Comparison of ENCODE assay signal across 8 mouse cellular contexts in the genomic region with DNA sequence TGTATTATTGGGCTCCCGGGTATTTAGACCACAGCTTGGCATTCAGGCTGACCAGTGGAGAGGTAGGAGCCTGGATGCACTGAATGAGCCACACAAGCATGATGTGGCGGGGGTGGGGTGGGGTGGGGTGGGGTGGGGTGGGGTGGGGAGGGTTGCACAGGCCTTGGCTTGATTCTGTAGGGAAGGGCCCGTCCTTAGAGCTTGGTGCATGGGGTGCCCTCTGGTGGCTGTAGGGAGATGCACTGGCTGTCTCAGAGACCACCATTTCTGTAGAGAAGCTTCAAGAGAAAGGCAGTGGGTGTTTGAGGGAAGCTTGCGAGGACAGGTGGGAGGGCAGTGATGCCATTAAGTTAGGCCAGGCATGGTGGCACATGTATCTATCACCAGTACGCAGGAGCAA. TPM values are rescaled to one million over a fixed set of nuclear protein-coding genes. Genes with fewer than 3 reads are reported as not detected.
DNase-seq lines count a peak whose midpoint lies in the region; ATAC-seq and TF ChIP-seq lines count a peak whose summit lies in the region.

No protein-coding gene starts in this region.

- H3K36me3 ChIP-seq in heart, embryonic 11.5 days (ENCODE audit: control insufficient read depth, insufficient read depth, low read length), result no peaks in the 10 kb centered on the region
- H3K36me3 ChIP-seq in kidney, postnatal 0 days (ENCODE audit: insufficient read depth, low read length), result no peaks in the 10 kb centered on the region
- H3K36me3 ChIP-seq in liver, postnatal 0 days (replicated peaks; ENCODE audit: insufficient read depth, low read length), result no peaks in the 10 kb centered on the region

- WGBS in heart, embryonic 11.5 days (ENCODE audit: insufficient replicate concordance), result 39% methylated on average over 5 of the region's 5 CpGs
- 39% methylated on average over 5 of the region's 5 CpGs for WGBS in kidney, postnatal 0 days
- 37% methylated on average over 5 of the region's 5 CpGs for WGBS in liver, postnatal 0 days (ENCODE audit: insufficient replicate concordance)

- no peak overlapping the region for H3K4me2 ChIP-seq in heart, embryonic 11.5 days
- no peak overlapping the region for H3K4me2 ChIP-seq in kidney, postnatal 0 days (ENCODE audit: low read length)
- H3K4me2 ChIP-seq in liver, postnatal 0 days (ENCODE audit: low read depth, low read length), result no peak overlapping the region

- ATAC-seq in heart, embryonic 11.5 days (replicated peaks; ENCODE audit: insufficient number of reproducible peaks, low FRiP score, low TSS enrichment), result 0 out of 2 replicates have a peak, but pooled peaks have one; percentile 24
- peak; percentile 18 for ATAC-seq in kidney, postnatal 0 days (replicated peaks; ENCODE audit: low FRiP score, low read depth)
- ATAC-seq in liver, postnatal 0 days, result peak; percentile 54

- DNase-seq in 416B (ENCODE audit: low read depth) (peak; percentile 78), ES-CJ7 (ENCODE audit: low read depth, low spot score) (peak; percentile 72)
- peak; percentile 64 to 69 for DNase-seq in cerebellum, postnatal 36 days
- DNase-seq in kidney, postnatal 0 days (ENCODE audit: low spot score), result peak; percentile 88
- peak; percentile 52 for DNase-seq in liver, postnatal 0 days
- DNase-seq in retina, postnatal 1 day, result peak; percentile 77
- peak; percentile 61 for DNase-seq in yolk sac, embryonic 10.5 days (ENCODE audit: low spot score)

- no peak overlapping the region for H3K9ac ChIP-seq in heart, embryonic 11.5 days (ENCODE audit: low read depth, low read length)
- no peak overlapping the region for H3K9ac ChIP-seq in kidney, postnatal 0 days (ENCODE audit: low read depth, low read length)
- H3K9ac ChIP-seq in liver, postnatal 0 days (replicated peaks), result no peak overlapping the region

- H3K4me3 ChIP-seq in heart, embryonic 11.5 days (ENCODE audit: low read depth, low read length), result no peak overlapping the region
- no peak overlapping the region for H3K4me3 ChIP-seq in kidney, postnatal 0 days (replicated peaks; ENCODE audit: low read depth, low read length)
- H3K4me3 ChIP-seq in liver, postnatal 0 days (ENCODE audit: low read depth, low read length), result no peak overlapping the region

- TF ChIP-seq EP300 in liver, postnatal 0 days (IDR thresholded peaks at IDR 0.05; ENCODE audit: low read depth), result no peak

- no peak overlapping the region for H3K27ac ChIP-seq in heart, embryonic 11.5 days (ENCODE audit: low read depth, low read length)
- no peak overlapping the region for H3K27ac ChIP-seq in kidney, postnatal 0 days
- 0 out of 2 replicates have a peak overlapping the region, but pooled peaks have one; percentile 44 for H3K27ac ChIP-seq in liver, postnatal 0 days (ENCODE audit: low read depth)

- no peaks in the 10 kb centered on the region for H3K27me3 ChIP-seq in heart, embryonic 11.5 days (ENCODE audit: control insufficient read depth, insufficient read depth, low read length)
- H3K27me3 ChIP-seq in kidney, postnatal 0 days (ENCODE audit: insufficient read depth, low read length), result no peaks in the 10 kb centered on the region
- H3K27me3 ChIP-seq in liver, postnatal 0 days (ENCODE audit: insufficient read depth, low read length), result no peaks in the 10 kb centered on the region

- no peaks in the 10 kb centered on the region for H3K9me3 ChIP-seq in heart, embryonic 11.5 days (replicated peaks; ENCODE audit: control insufficient read depth, low read length)
- H3K9me3 ChIP-seq in kidney, postnatal 0 days (replicated peaks; ENCODE audit: low read length), result no peaks in the 10 kb centered on the region
- no peaks in the 10 kb centered on the region for H3K9me3 ChIP-seq in liver, postnatal 0 days (ENCODE audit: low read length)

- peaks cover 7% of the 10 kb centered on the region; the same call in 1 of the 2 replicates for H3K4me1 ChIP-seq in heart, embryonic 11.5 days (ENCODE audit: control insufficient read depth, insufficient read depth, low read length)
- H3K4me1 ChIP-seq in kidney, postnatal 0 days (replicated peaks; ENCODE audit: insufficient read depth, low read length), result peaks cover 3% of the 10 kb centered on the region; the same call in 1 of the 2 replicates
- peaks cover 6% of the 10 kb centered on the region; the same call in 1 of the 2 replicates for H3K4me1 ChIP-seq in liver, postnatal 0 days (ENCODE audit: insufficient read depth)

- peak; percentile 74 for TF ChIP-seq CTCF in kidney, postnatal 0 days (IDR thresholded peaks at IDR 0.05; ENCODE audit: low read depth)
- peak; percentile 75 for TF ChIP-seq CTCF in liver, postnatal 0 days (IDR thresholded peaks at IDR 0.05; ENCODE audit: low read depth)

RNA-seq across cellular contexts. Expression of a gene that starts 34.6 kb away (rescaled TPM):
- polyA plus RNA-seq in heart, embryonic 11.5 days (2014; fragmentation: Nextera tagmentation; extraction: Ambion mirVana), result 53.1 and 53.6 TPM in 2 replicates
- 56.4 and 63.5 TPM in 2 replicates for polyA plus RNA-seq in kidney, postnatal 0 days (2015; fragmentation: Nextera tagmentation; extraction: Ambion mirVana)
- 10.7 and 12.0 TPM in 2 replicates for polyA plus RNA-seq in liver, postnatal 0 days (2015; fragmentation: Nextera tagmentation; extraction: Ambion mirVana)

RNA-seq across cellular contexts. Expression of a gene that starts 53.9 kb away (rescaled TPM):
- polyA plus RNA-seq in heart, embryonic 11.5 days (2014; fragmentation: Nextera tagmentation; extraction: Ambion mirVana), result 0.07 TPM in 1 of 2 replicates, not detected in the other
- 0.41 and 0.78 TPM in 2 replicates for polyA plus RNA-seq in kidney, postnatal 0 days (2015; fragmentation: Nextera tagmentation; extraction: Ambion mirVana)
- polyA plus RNA-seq in liver, postnatal 0 days (2015; fragmentation: Nextera tagmentation; extraction: Ambion mirVana), result not detected in 2 replicates
